Mouse (Mus musculus): Measurements from ENCODE around the gene Hif3a. TPM values are rescaled to one million over a fixed set of nuclear protein-coding genes. Genes with fewer than 3 reads are reported as not detected.

The Hif3a gene
- total and polyA plus RNA-seq, 3 experiments = 0.05 to 0.49 (median 0.08) TPM

- peaks cover 0 to 4% of the 10 kb centered on the region in 2 experiments for H3K36me3 ChIP-seq (replicated peaks in 1 of 2; ENCODE audit: control insufficient read depth in 1 of 2, insufficient read depth in 1 of 2, low read length in 1 of 2)
- H3K4me1 ChIP-seq (ENCODE audit: control insufficient read depth in 1 of 2, insufficient read depth in 2 of 2) = peaks cover 6 to 8% of the 10 kb centered on the region in 2 experiments
- no peaks in the 10 kb centered on the region for H3K9me3 ChIP-seq (replicated peaks; ENCODE audit: low read length)
- no peaks in the 10 kb centered on the region for H3K79me2 ChIP-seq (replicated peaks; ENCODE audit: control insufficient read depth, extremely low read depth, insufficient read depth, poor library complexity, severe bottlenecking)
- H3K4me3 ChIP-seq (replicated peaks in 1 of 3; ENCODE audit: low read depth in 2 of 3, low read length in 2 of 3, poor library complexity in 1 of 3) = no peak overlapping the region
- H3K27ac ChIP-seq (ENCODE audit: insufficient read depth, low read depth) = no peak overlapping the region
- no peaks in the 10 kb centered on the region for H3K27me3 ChIP-seq (replicated peaks)
- in situ Hi-C loops (cut with MboI; ENCODE audit: low pct_ligation_motif_present, low pct_unique_long_range_greater_than_20kb, low sequenced_read_pairs) (no loop called here), dilution Hi-C loops (cut with MboI; ENCODE audit: extremely low pct_ligation_motif_present, extremely low pct_unique_long_range_greater_than_20kb, low sequenced_read_pairs) (no loop called here)
- DNase-seq (ENCODE audit: extremely low read depth) = no peak
- no peak overlapping the region for H3K4me2 ChIP-seq (ENCODE audit: insufficient read depth, low read depth, poor library complexity, severe bottlenecking)
- H3K9ac ChIP-seq (ENCODE audit: insufficient read depth, low read depth) = no peak overlapping the region
- no peak for TF ChIP-seq NRF1 (IDR thresholded peaks at IDR 0.05; ENCODE audit: low read depth, low read length)
- no peak for TF ChIP-seq UBTF (IDR thresholded peaks at IDR 0.05; ENCODE audit: low read depth, low read length)
- TF ChIP-seq CTCF (conservative IDR thresholded peaks at IDR 0.05 in 1 of 2, IDR thresholded peaks at IDR 0.05 in 1 of 2; ENCODE audit: low read depth in 2 of 2, low read length in 2 of 2) = no peak
- no peak for TF ChIP-seq PAX5 (IDR thresholded peaks at IDR 0.05; ENCODE audit: low read length)
- no peak for TF ChIP-seq CHD2 (IDR thresholded peaks at IDR 0.05; ENCODE audit: low read length)
- TF ChIP-seq TBP (conservative IDR thresholded peaks at IDR 0.05; ENCODE audit: low read depth, low read length) = no peak
- no peak for TF ChIP-seq SMC3 (IDR thresholded peaks at IDR 0.05; ENCODE audit: low read depth, low read length)
- no peak for TF ChIP-seq MAX (IDR thresholded peaks at IDR 0.05; ENCODE audit: low read length)
These were observed 70.4 kb downstream of the Hif3a start for GRCm38 (mm10) chr7:16991681-16992450.

GRCm38 (mm10) chr7:16990006-16990744 lies 72.1 kb downstream of the Hif3a start:
- Histone ChIP-seq H3K9me3 (replicated peaks; ENCODE audit: low read length) (no peaks in the 10 kb centered on the region), H3K4me2 (ENCODE audit: insufficient read depth, low read depth, poor library complexity, severe bottlenecking) (no peak overlapping the region), H3K4me3 (replicated peaks in 1 of 3; ENCODE audit: low read depth in 2 of 3, low read length in 2 of 3, poor library complexity in 1 of 3) (no peak overlapping the region), H3K36me3 (replicated peaks in 1 of 2; ENCODE audit: control insufficient read depth in 1 of 2, insufficient read depth in 1 of 2, low read length in 1 of 2) (peaks cover 0 to 4% of the 10 kb centered on the region in 2 experiments), H3K79me2 (replicated peaks; ENCODE audit: control insufficient read depth, extremely low read depth, insufficient read depth, poor library complexity, severe bottlenecking) (no peaks in the 10 kb centered on the region), H3K9ac (ENCODE audit: insufficient read depth, low read depth) (no peak overlapping the region), H3K4me1 (ENCODE audit: control insufficient read depth in 1 of 2, insufficient read depth in 2 of 2) (peaks cover 6 to 8% of the 10 kb centered on the region in 2 experiments), H3K27me3 (replicated peaks) (no peaks in the 10 kb centered on the region), H3K27ac (ENCODE audit: insufficient read depth, low read depth) (no peak overlapping the region)
- DNase-seq (ENCODE audit: extremely low read depth) = no peak
- in situ Hi-C loops (cut with MboI; ENCODE audit: low pct_ligation_motif_present, low pct_unique_long_range_greater_than_20kb, low sequenced_read_pairs) = no loop called here
- TF ChIP-seq CHD1 (IDR thresholded peaks at IDR 0.05; ENCODE audit: low read depth, low read length) (no peak), USF2 (conservative IDR thresholded peaks at IDR 0.05; ENCODE audit: low read depth, low read length) (no peak), TBP (conservative IDR thresholded peaks at IDR 0.05; ENCODE audit: low read depth, low read length) (no peak), UBTF (IDR thresholded peaks at IDR 0.05; ENCODE audit: low read depth, low read length) (no peak), POLR2A (IDR thresholded peaks at IDR 0.05; ENCODE audit: low read depth, low read length) (no peak), CTCF (conservative IDR thresholded peaks at IDR 0.05 in 1 of 2, IDR thresholded peaks at IDR 0.05 in 1 of 2; ENCODE audit: low read depth in 2 of 2, low read length in 2 of 2) (no peak), ZKSCAN1 (IDR thresholded peaks at IDR 0.05; ENCODE audit: borderline replicate concordance, low read depth, low read length) (no peak), JUND (conservative IDR thresholded peaks at IDR 0.05; ENCODE audit: low read depth, low read length) (no peak), RAD21 (IDR thresholded peaks at IDR 0.05; ENCODE audit: low read depth, low read length) (no peak), MXI1 (IDR thresholded peaks at IDR 0.05; ENCODE audit: low read depth, low read length) (no peak), EP300 (IDR thresholded peaks at IDR 0.05; ENCODE audit: low read length) (no peak)
- dilution Hi-C loops (cut with MboI; ENCODE audit: extremely low pct_ligation_motif_present, extremely low pct_unique_long_range_greater_than_20kb, low sequenced_read_pairs) = no loop called here

All from CH12.LX (cell line).